Mouse (Mus musculus): ENCODE measurements at regions not wholly inside any gene's neighbourhood (a gene's known extent, or its start where the extent isn't known, plus 50 kb on each side); places are given as distances from the start of the nearest gene placed in this dataset.

- DNase-seq (ENCODE audit: low read depth, low spot score) = no peak
These were observed 127.2 kb upstream of the Mgmt start for GRCm38 (mm10) chr7:136767231-136767630.

GRCm38 (mm10) chr7:136780708-136781107, 113.7 kb upstream of the Mgmt start:
- no peak for DNase-seq (ENCODE audit: low read depth, low spot score)

GRCm38 (mm10) chr7:136791162-136791561, 103.3 kb upstream of the Mgmt start:
- no peak for DNase-seq (ENCODE audit: low read depth, low spot score)

- no peak for DNase-seq (ENCODE audit: low read depth, low spot score)
These were observed 102.3 kb upstream of the Mgmt start for GRCm38 (mm10) chr7:136792131-136792530.

- DNase-seq (ENCODE audit: low read depth, low spot score) = no peak
These were observed 98.0 kb upstream of the Mgmt start for GRCm38 (mm10) chr7:136796415-136796814.

GRCm38 (mm10) chr7:136797780-136798435, 96.5 kb upstream of the Mgmt start:
- no peak for DNase-seq (ENCODE audit: low read depth, low spot score)

GRCm38 (mm10) chr7:136798605-136799004, 95.8 kb upstream of the Mgmt start:
- no peak for DNase-seq (ENCODE audit: low read depth, low spot score)

- no peak for DNase-seq (ENCODE audit: low read depth, low spot score)
These were observed 87.3 kb upstream of the Mgmt start for GRCm38 (mm10) chr7:136807101-136807500.

GRCm38 (mm10) chr7:136807968-136808367, 86.4 kb upstream of the Mgmt start:
- no peak for DNase-seq (ENCODE audit: low read depth, low spot score)

GRCm38 (mm10) chr7:136809576-136809975, 84.8 kb upstream of the Mgmt start:
- DNase-seq (ENCODE audit: low read depth, low spot score) = no peak

- no peak for DNase-seq (ENCODE audit: low read depth, low spot score)
These were observed 80.6 kb upstream of the Mgmt start for GRCm38 (mm10) chr7:136813691-136814325.

GRCm38 (mm10) chr7:136814751-136815150, 79.7 kb upstream of the Mgmt start:
- DNase-seq (ENCODE audit: low read depth, low spot score) = no peak

- no peak for DNase-seq (ENCODE audit: low read depth, low spot score)
These were observed 74.1 kb upstream of the Mgmt start for GRCm38 (mm10) chr7:136820291-136820690.

GRCm38 (mm10) chr7:136825647-136826046, 68.8 kb upstream of the Mgmt start:
- DNase-seq (ENCODE audit: low read depth, low spot score) = no peak

- no peak for DNase-seq (ENCODE audit: low read depth, low spot score)
These were observed 64.6 kb upstream of the Mgmt start for GRCm38 (mm10) chr7:136829621-136830313.

- DNase-seq (ENCODE audit: low read depth, low spot score) = no peak
These were observed 62.0 kb upstream of the Mgmt start for GRCm38 (mm10) chr7:136832419-136832818.

- DNase-seq (ENCODE audit: low read depth, low spot score) = no peak
These were observed 55.4 kb upstream of the Mgmt start for GRCm38 (mm10) chr7:136838971-136839370.

- no peak for DNase-seq (ENCODE audit: low read depth, low spot score)
These were observed 54.2 kb upstream of the Mgmt start for GRCm38 (mm10) chr7:136840224-136840623.

- no peak for DNase-seq (ENCODE audit: low read depth, low spot score)
These were observed 51.7 kb upstream of the Mgmt start for GRCm38 (mm10) chr7:136842751-136843150.

- DNase-seq (ENCODE audit: low read depth, low spot score) = no peak
These were observed 50.1 kb upstream of the Mgmt start for GRCm38 (mm10) chr7:136844282-136844681.

All from c-Kit-negative CD71-positive TER-119-positive erythroid progenitor cells, embryonic 14.5 days (primary cell).